Mouse (Mus musculus): ENCODE results near the gene Camsap1.

Gene Camsap1

GRCm38 (mm10) chr2:25982426-25983091 lies 523 bp downstream of the Camsap1 start:
- in situ Hi-C loops (cut with MboI; ENCODE audit: unreplicated experiment in 2 of 2), result loop anchor here in 1 of 2 experiments (5.0 kb wide), 1 partner anchor 35 kb away; no protein-coding TSS in a partner anchor

- in situ Hi-C loops (cut with MboI; ENCODE audit: unreplicated experiment in 2 of 2), result loop anchor here in 1 of 2 experiments (5.0 kb wide), 1 partner anchor 35 kb away; no protein-coding TSS in a partner anchor
Observed at GRCm38 (mm10) chr2:25982052-25982425, 1.0 kb downstream of the Camsap1 start.

GRCm38 (mm10) chr2:25978997-25979396 lies 4.1 kb downstream of the Camsap1 start:
- in situ Hi-C loops (cut with MboI; ENCODE audit: unreplicated experiment in 2 of 2), result no loop called here

GRCm38 (mm10) chr2:25977587-25978239 lies 5.4 kb downstream of the Camsap1 start:
- in situ Hi-C loops (cut with MboI; ENCODE audit: unreplicated experiment in 2 of 2), result no loop called here

- in situ Hi-C loops (cut with MboI; ENCODE audit: unreplicated experiment in 2 of 2), result no loop called here
Observed at GRCm38 (mm10) chr2:25975141-25975770, 7.8 kb downstream of the Camsap1 start.

GRCm38 (mm10) chr2:25970426-25970825 lies 12.7 kb downstream of the Camsap1 start:
- in situ Hi-C loops (cut with MboI; ENCODE audit: unreplicated experiment in 2 of 2), result loop anchor here in 1 of 2 experiments (5.0 kb wide), 1 partner anchor 33 kb away; no protein-coding TSS in a partner anchor

GRCm38 (mm10) chr2:25969319-25969718 lies 13.8 kb downstream of the Camsap1 start:
- in situ Hi-C loops (cut with MboI; ENCODE audit: unreplicated experiment in 2 of 2), result no loop called here

- in situ Hi-C loops (cut with MboI; ENCODE audit: unreplicated experiment in 2 of 2), result no loop called here
Observed at GRCm38 (mm10) chr2:25949291-25949690, 33.8 kb downstream of the Camsap1 start.

GRCm38 (mm10) chr2:25947950-25948349 lies 35.1 kb downstream of the Camsap1 start:
- in situ Hi-C loops (cut with MboI; ENCODE audit: unreplicated experiment in 2 of 2), result no loop called here

- in situ Hi-C loops (cut with MboI; ENCODE audit: unreplicated experiment in 2 of 2), result no loop called here
Observed at GRCm38 (mm10) chr2:25943822-25944221, 39.3 kb downstream of the Camsap1 start.

- in situ Hi-C loops (cut with MboI; ENCODE audit: unreplicated experiment in 2 of 2), result no loop called here
Observed at GRCm38 (mm10) chr2:25940503-25940902, 42.6 kb downstream of the Camsap1 start.

- in situ Hi-C loops (cut with MboI; ENCODE audit: unreplicated experiment in 2 of 2), result loop anchor here (10.0 kb wide), 1 partner anchor 213 kb away; no protein-coding TSS in a partner anchor
Observed at GRCm38 (mm10) chr2:25931249-25931859, 51.7 kb downstream of the Camsap1 start.

GRCm38 (mm10) chr2:25927821-25928220 lies 55.3 kb downstream of the Camsap1 start:
- in situ Hi-C loops (cut with MboI; ENCODE audit: unreplicated experiment in 2 of 2), result no loop called here

GRCm38 (mm10) chr2:25924934-25925333 lies 58.1 kb downstream of the Camsap1 start:
- in situ Hi-C loops (cut with MboI; ENCODE audit: unreplicated experiment in 2 of 2), result no loop called here

- in situ Hi-C loops (cut with MboI; ENCODE audit: unreplicated experiment in 2 of 2), result no loop called here
Observed at GRCm38 (mm10) chr2:25923799-25924198, 59.3 kb downstream of the Camsap1 start.

- in situ Hi-C loops (cut with MboI; ENCODE audit: unreplicated experiment in 2 of 2), result loop anchor here (10.0 kb wide), 1 partner anchor 255 kb away; no protein-coding TSS in a partner anchor
Observed at GRCm38 (mm10) chr2:25919972-25920371, 63.1 kb downstream of the Camsap1 start.

- in situ Hi-C loops (cut with MboI; ENCODE audit: unreplicated experiment in 2 of 2), result loop anchor here (10.0 kb wide), 1 partner anchor 254 kb away; no protein-coding TSS in a partner anchor
Observed at GRCm38 (mm10) chr2:25918408-25918807, 64.7 kb downstream of the Camsap1 start.

- in situ Hi-C loops (cut with MboI; ENCODE audit: unreplicated experiment in 2 of 2), result loop anchor here (5.0 to 10.0 kb wide), 3 partner anchors 63 to 250 kb away; partner anchors contain the start of gene Sohlh1 (in 1 of the 2)
Observed at GRCm38 (mm10) chr2:25914821-25915220, 68.3 kb downstream of the Camsap1 start.

GRCm38 (mm10) chr2:25914201-25914600 lies 68.9 kb downstream of the Camsap1 start:
- in situ Hi-C loops (cut with MboI; ENCODE audit: unreplicated experiment in 2 of 2), result loop anchor here (5.0 to 10.0 kb wide), 3 partner anchors 62 to 249 kb away; partner anchors contain the start of gene Sohlh1 (in 1 of the 2)

GRCm38 (mm10) chr2:25913247-25913646 lies 69.8 kb downstream of the Camsap1 start:
- in situ Hi-C loops (cut with MboI; ENCODE audit: unreplicated experiment in 2 of 2), result loop anchor here (5.0 to 10.0 kb wide), 3 partner anchors 61 to 248 kb away; partner anchors contain the start of gene Sohlh1 (in 1 of the 2)
